Mouse (Mus musculus) layer of hippocampus, adult 18-20 months (tissue): ENCODE results near the gene Ptprd. TPM values are rescaled to one million over a fixed set of nuclear protein-coding genes. Genes with fewer than 3 reads are reported as not detected.
A peak's percentile ranks its signal among the peaks of the same experiment; 100 is the strongest.

Experiments used
- DNase-seq, 2 experiments: peaks; one replicate each; pipeline ENCODE4 v3.0.0; 2022; ENCODE audit warnings: low spot score in 2 of 2
- total RNA-seq, 2 experiments: library from RNA; stranded (reverse); gene quantifications; 2 replicates each; pipeline ENCODE4 v1.2.3; 2021

The Ptprd gene
- total RNA-seq, 2 experiments from 2014 or later = 138 to 145 TPM

GRCm38 (mm10) chr4:77251188-77251587 lies 960.6 kb downstream of the Ptprd start:
- DNase-seq = no peak

DNA sequence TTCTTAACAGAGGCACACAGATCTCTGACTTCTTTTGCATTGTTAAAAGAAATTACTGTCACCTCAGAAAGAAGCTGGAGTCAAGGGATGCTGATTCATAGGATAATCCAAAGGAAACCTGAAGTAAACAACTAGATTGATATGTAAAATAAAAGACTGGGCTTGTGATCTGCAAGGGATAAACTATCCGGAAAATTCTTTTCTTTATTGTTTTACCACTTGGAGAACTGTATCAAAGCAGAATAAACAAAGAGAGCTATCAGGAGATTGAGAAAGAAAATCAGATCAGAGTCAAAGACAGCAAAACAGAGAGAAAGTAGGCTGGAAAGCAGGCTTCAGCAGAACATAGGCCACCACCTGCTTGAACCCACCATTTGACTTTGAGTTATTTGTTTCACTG lies 962.0 kb downstream of the Ptprd start:
- no peak for DNase-seq

DNA sequence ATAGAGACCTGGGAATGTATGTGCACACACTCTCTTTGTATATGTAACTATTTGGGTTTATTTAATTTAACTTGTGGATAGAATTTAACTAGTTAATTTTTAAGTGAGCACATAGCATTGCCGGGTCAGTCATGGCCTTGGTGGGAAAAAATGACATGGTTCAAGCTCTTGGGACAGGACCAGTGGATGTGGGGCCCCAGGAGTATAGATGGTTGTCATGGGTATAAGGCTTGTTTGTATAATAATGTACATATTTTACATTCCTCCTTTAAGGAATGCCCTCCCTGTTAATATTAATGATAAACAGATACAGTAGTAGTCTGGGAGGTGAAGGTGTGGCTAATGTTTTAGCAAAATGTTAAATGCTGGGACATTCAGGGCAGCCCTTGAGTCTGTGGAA lies 962.8 kb downstream of the Ptprd start:
- DNase-seq = no peak

GRCm38 (mm10) chr4:77241852-77242455 lies 969.8 kb downstream of the Ptprd start:
- no peak for DNase-seq

DNA sequence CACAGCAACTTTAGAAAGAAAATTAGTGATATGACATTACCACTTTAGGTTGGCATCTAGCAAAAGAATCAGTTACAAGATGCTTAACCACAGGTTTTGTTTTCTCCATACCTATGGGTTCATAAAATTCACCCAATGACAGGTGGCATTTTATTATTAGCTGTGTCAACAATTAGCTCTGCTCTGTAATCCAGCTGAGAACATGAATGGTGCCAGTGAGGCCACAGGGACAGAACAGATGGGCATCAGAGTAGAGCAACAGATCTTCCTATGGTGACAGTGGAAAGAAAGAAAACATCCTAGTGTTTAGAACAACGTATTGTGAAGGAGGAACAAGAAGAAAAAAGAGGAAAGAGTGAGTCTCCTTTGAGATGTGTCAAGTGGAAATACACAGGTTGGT lies 973.6 kb downstream of the Ptprd start:
- no peak for DNase-seq

DNA sequence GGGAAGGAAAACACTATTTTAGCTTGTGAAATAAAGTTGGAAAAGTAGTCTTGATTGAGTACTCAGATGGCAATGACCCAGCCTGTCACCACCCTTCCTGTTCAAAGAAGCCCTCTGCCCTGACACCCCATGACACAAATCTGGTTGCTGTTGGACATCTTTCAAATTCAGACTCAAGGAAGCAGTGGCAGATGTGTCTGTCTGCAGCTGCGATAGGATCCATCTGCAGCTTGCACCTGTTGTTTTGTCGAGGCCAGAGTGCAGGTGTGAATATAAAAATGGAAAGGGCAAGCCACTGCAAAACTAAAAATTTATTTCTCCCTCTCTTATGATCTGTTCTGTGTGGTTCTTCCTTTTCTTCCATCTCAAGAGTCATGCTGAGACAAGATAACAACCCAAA lies 978.5 kb downstream of the Ptprd start:
- DNase-seq = no peak

- no peak for DNase-seq
Observed at GRCm38 (mm10) chr4:77168866-77169265, 1042.9 kb downstream of the Ptprd start.

GRCm38 (mm10) chr4:77157601-77158000 lies 1054.2 kb downstream of the Ptprd start:
- no peak for DNase-seq

GRCm38 (mm10) chr4:77155561-77155960 lies 1056.2 kb downstream of the Ptprd start:
- peak; percentile 71 to 84 for DNase-seq

- DNase-seq = no peak
Observed at GRCm38 (mm10) chr4:77155037-77155436, 1056.7 kb downstream of the Ptprd start.

DNA sequence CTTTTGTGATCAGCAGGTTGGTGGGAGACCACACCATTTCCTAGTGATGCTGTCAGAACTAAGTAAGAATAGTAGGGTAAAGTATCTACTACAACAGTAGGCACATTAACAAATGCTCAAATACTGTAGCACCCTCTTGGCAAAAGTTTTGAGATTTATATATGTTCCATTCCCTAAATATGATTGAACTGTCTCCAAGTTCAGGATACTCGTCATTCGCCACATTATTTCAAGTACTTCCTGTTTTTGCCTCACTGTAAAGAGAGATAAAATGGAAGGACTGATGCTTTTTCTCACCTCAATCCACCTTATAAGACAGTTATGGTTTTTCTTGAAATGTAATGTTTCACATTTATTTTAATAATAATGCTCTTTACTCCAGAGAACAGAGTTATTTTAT lies 1086.9 kb downstream of the Ptprd start:
- DNase-seq = no peak

DNA sequence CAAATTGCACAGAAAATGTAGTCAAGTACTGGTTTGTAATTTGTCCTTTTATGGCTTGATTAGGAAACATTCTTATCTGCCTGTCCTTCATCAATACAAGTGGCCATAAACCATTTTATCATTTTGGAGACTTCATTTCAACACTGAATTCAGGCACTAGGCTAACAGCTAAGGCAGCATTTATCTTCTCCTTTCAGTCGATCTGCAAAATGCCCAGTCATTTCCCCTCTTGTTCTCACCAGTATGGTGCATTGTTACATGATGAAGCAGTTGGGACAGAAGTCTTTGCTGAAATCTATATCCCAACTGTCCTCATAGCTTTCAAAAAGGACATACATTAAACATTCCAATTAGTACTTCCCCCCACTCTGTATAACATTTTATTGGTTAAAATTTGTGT lies 1100.9 kb downstream of the Ptprd start:
- DNase-seq = no peak

- no peak for DNase-seq
Observed at GRCm38 (mm10) chr4:77107291-77107690, 1104.5 kb downstream of the Ptprd start.

DNA sequence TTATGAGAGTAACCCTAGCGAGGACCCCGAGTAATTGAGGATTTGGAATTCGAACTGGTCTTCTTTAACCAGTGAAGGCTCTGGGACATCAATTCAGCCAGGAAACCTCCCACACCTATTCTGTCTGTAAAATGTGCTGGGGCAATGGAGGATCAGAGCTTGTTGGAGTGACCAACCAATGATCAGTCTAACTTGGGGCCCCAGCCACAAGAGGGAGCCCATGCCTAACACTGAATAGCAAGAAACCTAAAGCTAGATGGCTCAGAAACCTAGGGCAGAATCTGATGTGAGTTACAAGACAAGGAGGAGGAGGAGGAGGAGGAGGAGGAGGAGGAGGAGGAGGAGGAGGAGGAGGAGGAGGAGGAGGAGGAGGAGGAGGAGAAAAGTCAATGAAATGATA lies 1128.6 kb downstream of the Ptprd start:
- DNase-seq = peak; percentile 8 to 78

GRCm38 (mm10) chr4:77077607-77078006 lies 1134.2 kb downstream of the Ptprd start:
- no peak for DNase-seq

DNA sequence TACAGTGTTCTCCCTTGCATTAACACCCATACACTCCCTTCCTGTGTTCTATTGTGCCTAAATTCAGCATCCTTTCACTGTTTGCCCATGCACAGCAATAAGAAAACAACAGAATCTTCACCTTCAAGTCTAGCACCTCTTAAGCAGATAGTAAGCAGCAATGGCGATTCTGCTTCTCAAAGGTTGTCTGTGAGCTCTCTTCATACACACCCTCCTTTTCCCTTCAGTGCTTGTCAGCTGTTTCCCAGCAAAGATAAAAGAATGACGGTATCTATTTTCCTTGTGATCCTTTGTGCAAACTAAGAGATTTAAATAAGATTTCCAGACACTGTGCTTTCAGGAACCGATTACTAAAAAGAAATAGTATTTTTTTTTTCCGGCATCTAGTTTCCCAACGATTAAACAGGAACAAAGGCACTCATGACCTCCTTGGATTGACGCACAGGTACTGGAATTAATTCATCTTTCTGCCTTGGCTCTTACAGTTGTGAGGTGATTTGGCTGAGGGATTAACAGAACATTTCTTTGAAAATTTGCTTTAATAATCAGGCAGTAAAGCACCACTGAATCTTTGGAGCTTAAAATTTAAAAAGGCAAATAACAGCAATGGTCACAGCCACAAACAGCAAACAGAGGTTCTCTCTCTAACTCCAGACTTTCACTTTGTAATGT lies 1161.1 kb downstream of the Ptprd start:
- no peak for DNase-seq

DNA sequence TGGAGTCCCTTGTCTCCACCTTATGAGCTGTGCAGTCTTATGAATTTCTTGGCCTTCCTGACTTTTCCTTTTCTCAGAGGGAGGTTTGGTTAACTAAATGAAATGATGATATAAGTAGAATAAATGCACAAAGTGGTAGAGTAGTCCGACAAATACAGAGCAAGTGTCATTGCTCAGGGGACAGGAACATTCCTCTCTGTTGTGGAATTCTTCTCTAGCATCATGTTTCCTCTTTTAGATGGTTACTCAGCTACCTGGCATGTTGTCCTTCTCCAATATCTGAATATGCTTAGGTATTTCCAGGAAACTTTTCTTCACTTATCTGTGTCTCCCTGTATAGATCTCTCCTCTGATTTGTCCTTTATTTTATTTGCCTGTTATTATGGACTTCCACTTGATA lies 1207.3 kb downstream of the Ptprd start:
- no peak for DNase-seq

- no peak for DNase-seq
Observed at GRCm38 (mm10) chr4:76996172-76996571, 1215.6 kb downstream of the Ptprd start.

- no peak for DNase-seq
Observed at GRCm38 (mm10) chr4:76989961-76990360, 1221.8 kb downstream of the Ptprd start.

- no peak for DNase-seq
Observed at GRCm38 (mm10) chr4:76977056-76977809, 1234.5 kb downstream of the Ptprd start.

DNA sequence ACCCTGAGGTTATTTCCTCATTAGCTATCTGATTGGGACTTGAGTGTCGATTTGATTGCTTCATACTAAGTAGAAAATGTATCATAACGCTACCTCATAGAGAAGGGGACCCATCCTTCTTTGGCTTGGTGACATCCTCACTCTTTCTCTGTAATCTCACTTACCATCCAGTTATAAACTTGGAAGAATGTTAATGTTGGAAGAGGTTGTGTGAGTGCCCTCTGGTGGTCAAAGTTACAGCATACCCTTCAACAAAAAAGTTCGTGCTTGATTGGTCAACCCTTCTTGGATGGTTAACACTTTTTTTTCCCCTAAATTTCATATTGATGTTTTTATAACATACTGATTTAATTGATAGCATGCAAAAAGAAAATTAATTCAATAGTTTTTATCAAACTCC lies 1263.5 kb downstream of the Ptprd start:
- DNase-seq = peak in 1 of 2 experiments; percentile 73
